Mouse (Mus musculus) liver, adult 2 months (tissue): ENCODE results near the gene Syngr3. TPM values are rescaled to one million over a fixed set of nuclear protein-coding genes. Genes with fewer than 3 reads are reported as not detected.

Experiments used
- DNase-seq: peaks from one replicate; pipeline ENCODE4 v3.0.0-alpha.2; 2011; ENCODE audit warnings: low read depth, low spot score; ENCODE audit errors: extremely low read depth
- H3K27ac ChIP-seq: fragments of 200-500 bp; replicated peaks from 2 replicates; pipeline ENCODE4 v1.5.1; 2012; ENCODE audit warnings: low read depth, mild to moderate bottlenecking, control low read depth, inconsistent platforms, low read length; ENCODE audit not compliant: insufficient read depth
- H3K27me3 ChIP-seq: fragments of 200-500 bp; 2 replicates; pipeline ENCODE4 v1.6.1; 2012; ENCODE audit warnings: mild to moderate bottlenecking, moderate library complexity, low read length, inconsistent platforms; ENCODE audit not compliant: control insufficient read depth, insufficient read depth
- H3K36me3 ChIP-seq: fragments of 200-500 bp; 2 replicates; pipeline ENCODE4 v1.6.1; 2012; ENCODE audit warnings: low read length, inconsistent platforms; ENCODE audit not compliant: control insufficient read depth, insufficient read depth
- H3K4me1 ChIP-seq: fragments of 200-500 bp; 2 replicates; pipeline ENCODE4 v1.6.1; 2011; ENCODE audit warnings: low read length; ENCODE audit not compliant: control insufficient read depth, insufficient read depth
- H3K4me3 ChIP-seq: fragments of 200-500 bp; 2 replicates; pipeline ENCODE4 v1.5.1; 2011; ENCODE audit warnings: low read depth, mild to moderate bottlenecking, control low read depth, low read length, moderate library complexity; ENCODE audit not compliant: insufficient read depth
- H3K79me2 ChIP-seq: fragments of 200-500 bp; 2 replicates; pipeline ENCODE4 v1.6.1; 2012; ENCODE audit warnings: inconsistent platforms, mild to moderate bottlenecking, low read length, moderate library complexity; ENCODE audit not compliant: control insufficient read depth, insufficient read depth
- H3K9ac ChIP-seq: fragments of 200-500 bp; 2 replicates; pipeline ENCODE4 v1.6.1; 2012; ENCODE audit warnings: low read depth, mild to moderate bottlenecking, control low read depth, inconsistent platforms, low read length
- CTCF ChIP-seq: fragments of 200-500 bp; IDR thresholded peaks from 2 replicates; pipeline ENCODE4 v1.5.1; 2011; ENCODE audit warnings: low read depth, low read length, control low read depth
- POLR2A ChIP-seq: fragments of 200-500 bp; IDR thresholded peaks from 2 replicates; pipeline ENCODE4 v1.6.1; 2011; ENCODE audit warnings: low read length, control low read depth; ENCODE audit not compliant: insufficient read depth; ENCODE audit errors: extremely low read depth
- WGBS: fragments of 180-500 bp; shearing (Covaris S2); methylation state at CpG from one replicate; pipeline ENCODE4 v1.1.7; 2018; 5-methylcytosine and 5-hydroxymethylcytosine counted together
- polyA plus RNA-seq: library from polyadenylated mRNA; depleted of rRNA; stranded (reverse); fragments of >200 nt; gene quantifications from 2 replicates; pipeline ENCODE4 v1.2.3, GENCODE M21; 2012
- total RNA-seq: library from RNA; depleted of rRNA; stranded (reverse); fragments of >200 nt; gene quantifications from 2 replicates; pipeline ENCODE4 v1.2.3, GENCODE M21; 2014

Gene Syngr3
- total and polyA plus RNA-seq, 2 experiments = 0.09 to 0.10 TPM

- TF ChIP-seq CTCF (no peak), POLR2A (no peak)
- peaks cover 3% of the 10 kb centered on the region; the same call in 1 of the 2 replicates for H3K4me1 ChIP-seq
- H3K36me3 ChIP-seq = no peaks in the 10 kb centered on the region; the same call in 1 of the 2 replicates
- peak overlapping the region; percentile 92 for H3K4me3 ChIP-seq
- peak; percentile 86 for DNase-seq
- H3K27ac ChIP-seq = peak overlapping the region; percentile 86
- no peaks in the 10 kb centered on the region; the same call in 1 of the 2 replicates for H3K79me2 ChIP-seq
- 4% methylated on average over 50 of the region's 51 CpGs for WGBS
- H3K27me3 ChIP-seq = no peaks in the 10 kb centered on the region
- peak overlapping the region; percentile 94 for H3K9ac ChIP-seq
These were observed 5.7 kb upstream of the Syngr3 start for GRCm38 (mm10) chr17:24695326-24696010.

GRCm38 (mm10) chr17:24692385-24692784, 2.6 kb upstream of the Syngr3 start:
- H3K4me1 ChIP-seq = peaks cover 6% of the 10 kb centered on the region
- 89% methylated on average over 5 of the region's 5 CpGs for WGBS
- TF ChIP-seq POLR2A = no peak
- no peak for TF ChIP-seq CTCF

GRCm38 (mm10) chr17:24687599-24687998, 2.2 kb downstream of the Syngr3 start:
- H3K27me3 ChIP-seq = peaks cover 6% of the 10 kb centered on the region
- 27% methylated on average over 23 of the region's 23 CpGs for WGBS
- peak overlapping the region; percentile 13; the same call in 1 of the 2 replicates for H3K9ac ChIP-seq
- no peaks in the 10 kb centered on the region for H3K36me3 ChIP-seq
- H3K4me3 ChIP-seq = peak overlapping the region; percentile 59; the same call in 1 of the 2 replicates
- H3K79me2 ChIP-seq = no peaks in the 10 kb centered on the region
- DNase-seq = no peak
- TF ChIP-seq POLR2A (no peak), CTCF (no peak)
- no peak overlapping the region for H3K27ac ChIP-seq
- peaks cover 6% of the 10 kb centered on the region; the same call in 1 of the 2 replicates for H3K4me1 ChIP-seq

More at GRCm38 (mm10) chr17:24692385-24692784, 2.6 kb upstream of the Syngr3 start:
- Histone ChIP-seq H3K27ac (no peak overlapping the region), H3K27me3 (peaks cover 6% of the 10 kb centered on the region), H3K4me3 (no peak overlapping the region), H3K9ac (no peak overlapping the region), H3K79me2 (no peaks in the 10 kb centered on the region; the same call in 1 of the 2 replicates), H3K36me3 (no peaks in the 10 kb centered on the region)
- DNase-seq = peak; percentile 15

- Histone ChIP-seq H3K9ac (peak overlapping the region; percentile 13), H3K4me3 (peak overlapping the region; percentile 59), H3K27ac (no peak overlapping the region), H3K36me3 (no peaks in the 10 kb centered on the region), H3K27me3 (peaks cover 6% of the 10 kb centered on the region), H3K4me1 (peaks cover 6% of the 10 kb centered on the region; the same call in 1 of the 2 replicates), H3K79me2 (no peaks in the 10 kb centered on the region)
- 5% methylated on average over 25 of the region's 25 CpGs for WGBS
- peak; percentile 38 for DNase-seq
- TF ChIP-seq CTCF = no peak
- no peak for TF ChIP-seq POLR2A
These were observed 2.6 kb downstream of the Syngr3 start for GRCm38 (mm10) chr17:24687146-24687595.

- peak; percentile 56 for DNase-seq
- H3K4me3 ChIP-seq = no peak overlapping the region
- H3K27ac ChIP-seq = no peak overlapping the region
- H3K79me2 ChIP-seq = no peaks in the 10 kb centered on the region
- no peak for TF ChIP-seq CTCF
- no peak for TF ChIP-seq POLR2A
- no peak overlapping the region for H3K9ac ChIP-seq
- peaks cover 3% of the 10 kb centered on the region; the same call in 1 of the 2 replicates for H3K36me3 ChIP-seq
- peaks cover 6% of the 10 kb centered on the region; the same call in 1 of the 2 replicates for H3K4me1 ChIP-seq
- H3K27me3 ChIP-seq = peaks cover 6% of the 10 kb centered on the region
- 49% methylated on average over 16 of the region's 16 CpGs for WGBS
These were observed 3.2 kb downstream of the Syngr3 start for GRCm38 (mm10) chr17:24686514-24686913.

GRCm38 (mm10) chr17:24677500-24678080, 12.2 kb downstream of the Syngr3 start:
- WGBS = 96% methylated on average over 24 of the region's 24 CpGs
- no peak overlapping the region for H3K27ac ChIP-seq
- no peaks in the 10 kb centered on the region for H3K27me3 ChIP-seq
- DNase-seq = no peak
- H3K79me2 ChIP-seq = peaks cover 24% of the 10 kb centered on the region; the same call in 1 of the 2 replicates
- H3K4me3 ChIP-seq = no peak overlapping the region
- no peaks in the 10 kb centered on the region for H3K4me1 ChIP-seq
- TF ChIP-seq POLR2A = no peak
- TF ChIP-seq CTCF = no peak
- H3K36me3 ChIP-seq = peaks cover 29% of the 10 kb centered on the region; the same call in 1 of the 2 replicates
- H3K9ac ChIP-seq = no peak overlapping the region
